Mouse (Mus musculus) R1 (cell line): ENCODE data around the gene Ctu1.
A peak's percentile ranks its signal among the peaks of the same experiment; 100 is the strongest.
"Not testable (repeated sequence)": the region's sequence is repeated elsewhere in the genome, so short reads cannot be mapped to it uniquely, and the experiment has no call there.

Experiments
- DNase-seq: peaks from one replicate; pipeline ENCODE4 v3.0.0-alpha.2; 2018; ENCODE audit warnings: low read depth, low spot score

Gene Ctu1

DNA sequence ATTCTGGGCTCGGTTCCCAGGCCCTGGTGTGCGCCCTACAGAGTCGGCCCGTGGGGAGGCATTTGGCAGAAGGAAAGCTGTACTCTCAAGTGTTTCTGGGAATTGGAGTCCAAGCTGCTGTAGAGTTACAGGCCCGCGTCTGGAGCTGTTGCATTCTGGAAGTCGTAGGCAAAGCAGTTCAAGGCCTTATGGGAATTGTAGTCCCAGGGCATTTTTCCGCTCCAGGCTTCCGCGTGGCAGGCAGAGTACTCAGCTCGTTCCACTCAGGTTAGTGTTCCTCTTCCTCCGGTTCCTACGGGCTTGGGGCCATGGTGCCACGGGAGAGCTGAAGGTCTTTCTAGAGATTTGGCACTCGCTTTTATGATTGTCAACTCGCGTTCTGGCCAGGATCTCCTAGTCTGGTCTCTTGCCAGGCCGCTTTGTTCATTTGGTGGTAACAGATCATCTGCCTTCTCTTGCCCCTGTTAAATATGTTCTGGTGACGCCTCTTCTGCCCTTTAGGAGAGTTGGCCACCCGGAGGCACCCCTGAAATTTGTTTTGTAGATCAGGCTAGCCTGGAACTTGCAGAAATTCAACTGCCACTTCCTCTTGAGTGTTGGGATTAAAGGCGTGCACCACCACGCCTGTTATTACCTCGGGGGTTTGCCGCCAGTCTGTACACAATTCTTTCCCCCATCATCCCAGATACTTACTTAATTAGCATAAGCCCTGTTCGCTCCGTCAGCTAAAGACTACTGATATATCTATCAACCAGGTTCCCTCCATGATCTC, at the start of gene Ctu1:
Gene Ctu1, plus strand, starts transcription at position 208 of the 772 bp plus-strand sequence.
- peak; percentile 97 for DNase-seq

- DNase-seq: no peak
Observed at GRCm38 (mm10) chr7:43622927-43623326, 48.9 kb upstream of the Ctu1 start.

DNA sequence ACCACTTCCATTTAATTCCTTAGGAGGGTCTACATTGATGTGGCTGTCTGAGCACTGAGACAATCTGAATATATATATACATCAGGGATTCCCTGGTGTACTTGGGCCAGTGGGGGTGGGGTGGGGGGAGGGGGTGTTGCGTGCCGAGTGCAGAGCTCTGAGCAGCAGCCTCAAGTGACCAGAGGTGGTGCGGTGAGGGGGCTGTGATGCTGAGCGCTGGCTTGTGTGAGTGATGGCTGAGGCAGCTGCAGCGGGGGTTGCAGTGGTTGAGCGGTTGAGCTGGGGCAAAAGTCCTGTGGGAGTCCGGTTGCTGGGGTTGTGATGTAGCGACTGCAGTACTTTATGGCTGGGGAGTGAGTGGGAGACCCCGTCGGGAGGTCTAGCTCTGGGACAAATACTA, 48.0 kb upstream of the Ctu1 start:
- peak; percentile 52 for DNase-seq

- no peak for DNase-seq
Observed at GRCm38 (mm10) chr7:43625065-43625464, 46.8 kb upstream of the Ctu1 start.

- no peak for DNase-seq
Observed at GRCm38 (mm10) chr7:43625794-43626422, 45.9 kb upstream of the Ctu1 start.

DNA sequence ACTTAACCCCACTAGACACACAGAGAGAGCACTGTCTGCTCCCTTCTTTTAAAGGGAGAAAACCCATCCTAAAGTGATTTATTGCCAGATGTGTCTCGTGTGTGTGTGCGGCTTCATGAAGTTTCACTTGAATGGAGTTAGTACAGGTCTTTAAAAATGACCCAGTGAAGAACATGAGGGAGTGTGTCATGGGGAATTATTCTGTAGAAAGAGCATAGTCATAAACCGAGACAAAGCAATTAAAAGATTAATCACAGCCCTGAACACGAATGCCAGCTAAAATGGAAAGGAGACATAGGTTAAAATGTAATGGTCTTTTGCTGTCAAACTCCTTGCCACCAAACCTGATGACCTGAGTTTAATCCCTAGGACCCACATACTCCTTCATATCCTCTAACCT, 37.9 kb upstream of the Ctu1 start:
- no peak for DNase-seq

DNA sequence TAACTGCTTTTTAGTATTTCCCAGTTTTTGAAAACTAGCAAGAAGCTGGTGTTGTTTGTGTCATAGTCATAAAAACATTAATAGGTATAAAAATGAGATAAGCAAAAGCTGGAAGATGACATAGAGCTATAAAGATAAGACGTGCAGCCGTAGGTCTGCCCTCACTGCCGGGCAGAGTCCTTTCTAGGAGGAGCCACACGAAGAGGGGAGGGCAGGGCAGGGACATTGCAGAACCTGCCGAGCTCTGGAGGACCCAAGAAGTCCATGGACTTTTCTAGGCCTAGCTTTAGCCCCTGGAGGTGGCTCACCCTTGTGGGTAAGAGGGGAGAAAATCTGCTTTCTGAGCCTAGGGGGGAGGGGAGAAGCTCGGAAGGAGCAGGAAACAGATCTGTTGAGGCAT, 37.3 kb upstream of the Ctu1 start, which contains the start of gene Ceacam18:
Gene Ceacam18, plus strand, starts transcription at position 208 of the 400 bp plus-strand sequence.
- DNase-seq: no peak

DNA sequence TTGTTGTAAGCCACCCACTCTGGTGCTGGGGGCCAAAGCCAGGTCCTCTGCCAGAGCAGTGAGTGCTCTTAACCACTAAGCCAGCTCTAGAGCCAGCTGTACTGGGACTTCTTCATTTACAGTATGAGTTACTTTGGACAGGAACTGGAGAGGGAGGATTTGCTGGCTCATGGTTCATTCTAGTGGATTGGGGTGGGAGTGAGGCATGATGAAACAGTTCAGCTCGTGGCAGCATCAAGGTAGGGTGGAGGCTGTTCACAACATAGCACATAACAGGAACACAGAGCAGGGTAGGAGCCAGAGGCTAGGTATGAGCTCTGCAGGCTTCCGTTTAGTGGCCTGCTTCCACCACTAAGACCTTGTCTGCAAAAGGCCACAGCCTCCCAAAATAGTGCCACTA, 35.6 kb upstream of the Ctu1 start:
- no peak for DNase-seq

DNA sequence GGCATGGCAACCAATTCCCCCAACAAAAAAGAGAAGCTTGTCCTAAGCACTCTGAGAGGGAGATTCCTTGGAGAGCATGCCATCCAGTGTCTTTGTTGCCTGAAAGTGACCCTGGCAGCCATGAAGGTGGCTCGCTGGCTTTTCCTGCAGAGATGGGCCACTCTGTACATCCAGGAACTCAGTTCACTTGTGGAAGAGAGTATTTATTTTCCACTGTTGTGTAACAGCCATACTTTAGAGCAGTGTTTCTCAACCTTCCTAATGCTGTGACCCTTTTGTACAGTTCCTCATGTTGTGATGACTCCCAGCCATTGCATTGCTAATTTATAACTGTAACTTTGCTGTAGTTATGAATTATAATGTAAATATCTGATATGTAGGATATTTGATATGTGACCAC, 34.7 kb upstream of the Ctu1 start:
- no peak for DNase-seq

- no peak for DNase-seq
Observed at GRCm38 (mm10) chr7:43642587-43642986, 29.2 kb upstream of the Ctu1 start.

DNA sequence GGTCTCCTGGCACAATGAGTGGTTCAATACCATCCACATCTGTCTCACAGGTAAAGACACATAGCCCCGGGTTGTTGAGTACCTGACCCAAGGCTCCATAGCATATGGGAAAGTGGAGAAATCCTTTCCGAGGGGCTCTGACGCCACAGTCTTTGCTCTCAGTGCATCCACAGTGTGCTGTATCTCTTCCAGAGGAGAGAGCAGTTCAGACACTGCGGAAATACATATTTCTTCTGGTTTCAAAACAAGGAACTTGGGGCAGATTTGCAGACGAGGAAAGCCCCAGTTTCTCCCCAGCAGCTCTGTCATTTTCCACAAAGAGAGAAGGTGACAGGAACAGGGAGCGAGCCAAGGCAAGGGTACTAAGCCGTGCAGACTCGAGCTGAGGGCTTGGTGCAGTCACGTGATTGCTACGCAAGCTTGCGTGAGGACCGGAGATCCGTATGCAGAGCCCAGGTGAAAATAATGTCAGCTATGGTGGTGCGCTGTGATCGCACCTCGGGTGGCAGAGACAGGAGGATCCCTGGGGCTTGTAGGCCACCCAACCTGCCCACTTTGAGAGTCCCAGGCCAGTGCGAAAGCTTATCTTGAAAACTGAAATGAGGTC, 28.7 kb upstream of the Ctu1 start:
- peak; percentile 42 for DNase-seq

DNA sequence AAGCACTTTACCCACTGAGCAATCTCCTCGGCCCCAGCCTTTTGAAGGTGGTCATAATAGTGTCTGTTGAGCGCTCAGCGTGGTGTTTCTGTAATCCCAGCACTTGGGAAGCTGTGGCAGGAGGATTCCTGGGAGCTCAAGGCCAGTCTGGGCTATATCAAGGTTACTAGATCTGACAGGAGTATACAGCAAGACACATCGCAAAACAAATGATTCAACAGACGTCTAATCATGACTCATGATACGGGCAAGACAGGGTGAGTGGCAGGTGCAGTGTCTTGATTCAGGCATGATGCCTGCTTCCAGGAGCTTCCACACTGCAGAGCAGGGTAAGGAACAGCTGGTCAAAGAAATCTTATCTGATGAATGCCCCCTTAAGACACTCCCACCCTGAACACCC, 19.1 kb upstream of the Ctu1 start:
- no peak for DNase-seq

GRCm38 (mm10) chr7:43654519-43654918, 17.3 kb upstream of the Ctu1 start:
- DNase-seq: no peak

DNA sequence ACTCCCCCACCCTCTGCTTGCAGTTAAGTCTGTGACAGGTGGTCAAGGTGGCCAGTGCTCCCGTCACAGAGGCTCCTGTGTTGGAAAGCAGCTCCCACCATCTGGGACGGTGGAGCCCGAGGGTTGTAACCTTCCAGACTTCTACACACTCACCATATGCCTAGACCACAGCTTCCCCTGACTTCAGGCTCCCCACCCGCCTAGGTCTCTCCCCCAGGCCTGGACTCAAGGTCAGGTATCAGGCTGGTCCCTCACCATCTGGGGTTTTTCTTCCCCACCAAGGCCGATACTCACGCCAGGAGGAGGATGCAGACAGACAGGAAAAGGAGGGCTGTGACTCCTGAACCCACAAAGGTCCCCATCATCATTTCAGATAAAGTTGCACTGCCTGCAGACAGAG, 15.6 kb upstream of the Ctu1 start:
- no peak for DNase-seq

- DNase-seq: no peak
Observed at GRCm38 (mm10) chr7:43660002-43660401, 11.8 kb upstream of the Ctu1 start, which contains the start of gene Siglece. Gene Siglece, minus strand, starts transcription at chr7:43660161.

GRCm38 (mm10) chr7:43662804-43663203, 9.0 kb upstream of the Ctu1 start:
- DNase-seq: no peak

GRCm38 (mm10) chr7:43667221-43667620, 4.6 kb upstream of the Ctu1 start:
- not testable (repeated sequence) for DNase-seq

DNA sequence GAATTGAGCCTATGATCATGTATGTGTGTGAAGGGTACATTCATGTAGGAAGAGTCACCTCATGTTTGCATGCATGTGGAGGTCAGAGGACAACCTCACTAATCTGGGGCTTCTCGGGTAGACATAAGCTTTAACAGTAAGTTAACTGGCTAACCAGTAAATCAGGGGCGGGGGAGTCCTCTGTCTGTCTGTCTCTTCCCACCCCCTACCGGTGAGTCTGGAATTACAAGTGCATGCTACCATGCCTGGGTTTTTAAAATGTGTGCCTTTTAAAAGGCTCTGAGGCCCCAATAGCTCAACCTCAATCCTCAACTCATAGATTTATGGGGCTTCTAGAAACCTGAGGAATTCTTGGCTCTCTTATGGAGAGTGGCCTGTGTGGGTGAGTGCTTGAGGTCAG, 3.2 kb upstream of the Ctu1 start:
- DNase-seq: peak; percentile 68

DNA sequence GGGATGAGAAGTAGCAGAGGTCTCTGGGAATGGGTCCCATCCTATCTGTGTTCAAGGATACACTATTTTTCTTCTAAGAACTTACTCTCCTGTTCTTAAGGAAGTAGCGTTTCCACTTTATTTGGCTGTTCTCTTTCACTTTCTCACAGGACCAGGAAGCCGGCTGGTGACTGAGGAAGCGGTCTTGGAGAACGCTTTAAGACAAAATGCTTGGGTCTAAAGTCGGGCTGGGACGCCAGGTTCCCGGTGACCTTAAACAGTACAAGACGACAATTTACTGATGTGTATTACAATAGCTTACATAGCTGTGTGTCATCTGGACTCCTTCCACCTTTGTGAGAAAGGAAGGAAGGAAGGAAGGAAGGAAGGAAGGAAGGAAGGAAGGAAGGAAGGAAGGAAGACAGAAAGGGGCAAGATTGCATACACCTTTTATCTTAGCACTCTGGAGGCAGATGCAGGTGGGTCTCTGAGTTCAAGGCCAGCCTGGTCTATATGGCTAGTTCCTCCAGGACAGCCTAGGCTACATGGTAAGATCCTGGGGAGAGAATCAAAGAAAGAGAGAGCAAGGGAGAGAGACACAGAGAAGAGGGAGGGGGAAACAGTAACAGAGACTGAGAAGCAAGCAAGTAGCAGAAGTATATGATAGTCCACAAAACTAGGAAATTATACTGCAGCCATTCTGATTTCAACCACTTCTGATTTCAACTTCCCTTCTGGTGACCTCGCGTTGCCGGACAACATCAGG, 580 bp upstream of the Ctu1 start:
- no peak for DNase-seq

GRCm38 (mm10) chr7:43672581-43673260, 905 bp downstream of the Ctu1 start:
- DNase-seq: no peak

DNA sequence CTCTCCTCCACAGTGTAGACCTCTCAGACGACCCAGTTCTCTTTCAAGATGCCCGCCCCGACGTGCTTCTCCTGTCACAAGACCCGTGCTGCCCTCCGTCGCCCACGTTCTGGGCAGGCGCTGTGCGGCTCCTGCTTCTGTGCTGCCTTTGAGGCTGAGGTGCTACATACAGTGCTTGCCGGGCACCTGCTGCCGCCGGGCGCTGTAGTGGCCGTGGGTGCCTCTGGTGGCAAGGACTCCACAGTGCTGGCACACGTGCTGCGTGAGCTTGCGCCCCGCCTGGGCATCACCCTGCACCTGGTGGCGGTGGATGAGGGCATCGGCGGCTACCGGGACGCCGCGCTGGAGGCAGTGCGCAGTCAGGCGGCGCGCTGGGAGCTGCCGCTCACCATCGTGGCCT, 3.3 kb downstream of the Ctu1 start:
- no peak for DNase-seq
